Mouse (Mus musculus): ENCODE data around the gene 1700016H13Rik. TPM values are rescaled to one million over a fixed set of nuclear protein-coding genes. Genes with fewer than 3 reads are reported as not detected.
A peak's percentile ranks its signal among the peaks of the same experiment; 100 is the strongest.

Gene 1700016H13Rik
- polyA plus RNA-seq, 1 experiment from 2014 or later, result not detected

DNA sequence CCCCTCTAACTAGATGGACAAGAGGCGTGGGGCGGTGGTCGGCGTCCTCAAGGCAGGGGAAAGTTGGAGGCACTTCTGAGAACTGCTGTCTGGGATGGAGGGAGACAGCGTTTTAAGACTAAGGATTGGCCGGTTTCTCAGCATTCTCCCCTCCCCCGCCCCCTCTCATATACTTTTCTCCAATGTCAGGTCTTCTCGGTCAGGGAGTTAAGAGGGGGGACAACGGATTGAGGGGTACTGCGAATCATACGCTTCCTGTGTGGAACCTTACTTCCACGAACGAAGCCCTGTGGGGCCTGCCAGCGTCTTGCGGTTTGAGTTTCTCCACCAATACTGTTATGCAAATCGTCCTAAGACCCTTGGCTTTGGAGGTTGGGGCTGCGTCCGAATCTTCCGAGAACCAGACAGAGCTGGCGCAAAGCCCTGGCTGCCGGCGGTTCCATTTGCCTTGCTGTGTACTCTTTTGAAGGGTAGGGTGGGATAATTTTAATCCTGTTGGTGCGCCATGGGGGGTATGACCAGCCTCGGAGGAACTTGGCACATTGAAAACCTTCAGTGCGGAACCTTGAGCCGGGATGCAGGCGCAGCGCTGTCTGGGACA, 37.3 kb upstream of the 1700016H13Rik start:
- peak overlapping the region; percentile 75 for H3K9ac ChIP-seq (ENCODE audit: low read depth, low read length)
- WGBS, result 2% methylated on average over 28 of the region's 28 CpGs
- peak; percentile 1; the same call in 1 of the 2 replicates for ATAC-seq

DNA sequence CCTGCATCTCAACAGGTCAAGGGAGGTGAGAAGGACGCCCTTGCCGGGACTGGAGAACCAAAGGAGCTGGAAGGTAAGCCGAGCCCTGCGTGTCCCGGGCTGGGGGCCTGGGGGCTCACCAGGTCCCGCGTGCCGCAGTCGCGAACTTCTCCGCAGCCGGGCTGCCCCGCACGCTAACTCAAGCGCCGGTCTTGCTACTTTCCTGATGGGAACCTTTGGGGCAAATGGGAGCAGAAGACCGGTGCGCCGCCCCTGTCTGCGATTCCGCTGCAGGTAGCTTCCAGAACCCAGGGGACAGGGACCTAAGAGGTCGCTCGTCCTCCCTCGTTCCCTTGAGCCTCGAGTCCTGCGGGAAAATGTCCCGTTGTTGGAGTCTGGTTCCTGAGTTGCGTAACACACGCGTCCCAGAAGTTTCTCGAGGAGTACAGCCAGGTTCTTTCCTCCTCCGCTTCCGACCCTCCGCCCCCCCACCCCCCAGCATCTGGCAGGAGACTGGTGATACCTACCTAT, 36.8 kb upstream of the 1700016H13Rik start:
- Histone ChIP-seq H3K4me1 (ENCODE audit: control insufficient read depth, insufficient read depth, low read length) (0 out of 2 replicates have a peak, but pooled peaks cover 5% of the 10 kb centered on the region), H3K4me2 (ENCODE audit: low read depth, low read length) (peak overlapping the region; percentile 100), H3K9ac (ENCODE audit: low read depth, low read length) (peak overlapping the region; percentile 75), H3K27me3 (replicated peaks; ENCODE audit: control insufficient read depth, insufficient read depth, low read length) (peaks cover 8% of the 10 kb centered on the region), H3K27ac (ENCODE audit: low read length) (no peak overlapping the region), H3K4me3 (ENCODE audit: low read length) (peak overlapping the region; percentile 75), H3K36me3 (ENCODE audit: control insufficient read depth, insufficient read depth, low read length) (no peaks in the 10 kb centered on the region), H3K9me3 (ENCODE audit: control insufficient read depth, low read length) (no peaks in the 10 kb centered on the region)
- WGBS, result under 1% methylated on average over 34 of the region's 34 CpGs
- ATAC-seq, result no peak; the same call in 1 of the 2 replicates

More for the DNA sequence above, 37.3 kb upstream of the 1700016H13Rik start:
- H3K4me1 ChIP-seq (ENCODE audit: control insufficient read depth, insufficient read depth, low read length), result 0 out of 2 replicates have a peak, but pooled peaks cover 5% of the 10 kb centered on the region
- peak overlapping the region; percentile 75 for H3K4me3 ChIP-seq (ENCODE audit: low read length)
- no peaks in the 10 kb centered on the region for H3K36me3 ChIP-seq (ENCODE audit: control insufficient read depth, insufficient read depth, low read length)
- H3K4me2 ChIP-seq (ENCODE audit: low read depth, low read length), result peak overlapping the region; percentile 100
- H3K27me3 ChIP-seq (replicated peaks; ENCODE audit: control insufficient read depth, insufficient read depth, low read length), result peaks cover 8% of the 10 kb centered on the region
- H3K9me3 ChIP-seq (ENCODE audit: control insufficient read depth, low read length), result no peaks in the 10 kb centered on the region
- no peak overlapping the region for H3K27ac ChIP-seq (ENCODE audit: low read length)

DNA sequence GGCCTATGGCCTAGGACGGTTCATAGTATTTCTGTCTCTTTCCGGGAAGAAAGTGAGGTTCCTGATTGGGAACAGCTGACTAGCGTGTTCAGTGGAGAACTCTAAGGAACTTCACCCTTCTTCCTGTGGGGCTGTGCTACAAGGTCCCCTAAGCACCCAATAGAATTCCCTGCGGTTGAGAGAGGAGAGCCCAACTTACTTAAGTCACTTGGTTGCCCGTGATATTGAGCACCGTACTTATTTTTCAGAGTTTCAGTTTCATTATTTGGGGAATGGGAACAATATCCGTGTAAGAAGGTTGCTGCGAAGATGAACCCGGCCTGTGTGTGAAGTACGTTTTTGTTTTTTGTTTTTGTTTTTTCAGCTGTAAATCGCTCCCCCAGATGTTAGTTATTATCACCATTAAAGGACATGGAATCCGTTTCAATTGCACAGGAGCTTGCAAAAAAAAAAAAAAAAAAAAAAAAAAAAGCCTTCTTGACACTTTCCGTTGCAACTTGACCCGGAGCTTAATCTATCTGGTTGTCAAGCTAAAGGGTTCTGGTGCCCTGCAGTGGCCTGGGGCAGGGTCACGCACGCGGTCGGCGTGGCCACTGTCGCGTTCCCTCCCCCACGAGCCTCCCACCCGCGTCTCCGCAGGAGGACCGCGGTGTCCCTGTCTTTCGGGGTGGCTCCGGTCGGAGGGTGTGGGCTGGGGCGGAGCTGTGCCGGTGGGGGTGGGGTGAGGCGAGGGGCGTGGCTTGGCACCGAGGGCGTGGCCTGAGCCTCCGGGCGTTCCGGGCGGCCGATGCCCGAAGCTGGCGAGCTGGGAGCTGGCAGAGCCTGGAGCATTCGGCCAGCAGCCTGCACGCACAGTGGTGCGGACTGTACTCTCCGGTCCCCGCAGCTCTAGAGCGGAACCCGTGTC, 36.1 kb upstream of the 1700016H13Rik start, which contains the start of gene Aff1:
TSS of gene Aff1 (plus strand) at position 751 of the 907 bp plus-strand sequence.
- Histone ChIP-seq H3K4me3 (ENCODE audit: low read length) (peak within 1 kb of the TSS; percentile 75), H3K27me3 (replicated peaks; ENCODE audit: control insufficient read depth, insufficient read depth, low read length) (peaks cover 8% of the 10 kb centered on the region), H3K36me3 (ENCODE audit: control insufficient read depth, insufficient read depth, low read length) (no peaks in the 10 kb centered on the region), H3K9ac (ENCODE audit: low read depth, low read length) (peak within 1 kb of the TSS; percentile 75), H3K4me2 (ENCODE audit: low read depth, low read length) (peak within 1 kb of the TSS; percentile 100), H3K4me1 (ENCODE audit: control insufficient read depth, insufficient read depth, low read length) (0 out of 2 replicates have a peak, but pooled peaks cover 5% of the 10 kb centered on the region), H3K27ac (ENCODE audit: low read length) (no peak within 1 kb of the TSS), H3K9me3 (ENCODE audit: control insufficient read depth, low read length) (no peaks in the 10 kb centered on the region)
- 4% methylated on average over 49 of the region's 50 CpGs for WGBS
- peak; percentile 95 for ATAC-seq

DNA sequence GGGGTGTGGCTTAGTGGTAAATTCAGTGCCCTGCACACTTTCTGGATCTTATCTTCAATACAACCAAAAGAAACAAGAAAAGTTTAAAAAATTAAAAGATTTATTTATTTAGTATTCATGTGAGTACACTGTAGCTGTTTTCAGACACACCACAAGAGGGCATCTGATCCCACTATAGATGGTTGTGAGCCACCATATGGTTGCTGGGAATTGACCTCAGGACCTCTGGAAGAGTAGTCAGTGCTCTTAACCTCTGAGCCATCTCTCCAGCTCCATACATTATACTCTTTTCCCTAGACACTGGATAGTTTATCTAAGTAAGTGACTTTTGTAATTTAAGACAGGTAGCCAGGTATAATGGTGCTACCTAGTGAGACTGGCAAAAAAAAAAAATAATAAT, 35.4 kb upstream of the 1700016H13Rik start:
- Histone ChIP-seq H3K4me2 (ENCODE audit: low read depth, low read length) (0 out of 2 replicates have a peak overlapping the region, but pooled peaks have one; percentile 100), H3K36me3 (ENCODE audit: control insufficient read depth, insufficient read depth, low read length) (no peaks in the 10 kb centered on the region), H3K9ac (ENCODE audit: low read depth, low read length) (no peak overlapping the region), H3K4me1 (ENCODE audit: control insufficient read depth, insufficient read depth, low read length) (0 out of 2 replicates have a peak, but pooled peaks cover 5% of the 10 kb centered on the region), H3K27ac (ENCODE audit: low read length) (no peak overlapping the region), H3K9me3 (ENCODE audit: control insufficient read depth, low read length) (no peaks in the 10 kb centered on the region), H3K27me3 (replicated peaks; ENCODE audit: control insufficient read depth, insufficient read depth, low read length) (peaks cover 8% of the 10 kb centered on the region), H3K4me3 (ENCODE audit: low read length) (no peak overlapping the region)
- no peak for ATAC-seq

- Histone ChIP-seq H3K4me1 (ENCODE audit: control insufficient read depth, insufficient read depth, low read length) (0 out of 2 replicates have a peak, but pooled peaks cover 5% of the 10 kb centered on the region), H3K27ac (ENCODE audit: low read length) (no peak overlapping the region), H3K9ac (ENCODE audit: low read depth, low read length) (no peak overlapping the region), H3K9me3 (ENCODE audit: control insufficient read depth, low read length) (no peaks in the 10 kb centered on the region), H3K4me2 (ENCODE audit: low read depth, low read length) (no peak overlapping the region), H3K36me3 (ENCODE audit: control insufficient read depth, insufficient read depth, low read length) (no peaks in the 10 kb centered on the region), H3K27me3 (replicated peaks; ENCODE audit: control insufficient read depth, insufficient read depth, low read length) (peaks cover 8% of the 10 kb centered on the region), H3K4me3 (ENCODE audit: low read length) (no peak overlapping the region)
- ATAC-seq, result no peak
- WGBS, result 86% methylated on average over 8 of the region's 8 CpGs
These were observed 34.4 kb upstream of the 1700016H13Rik start for GRCm38 (mm10) chr5:103690190-103690589.

GRCm38 (mm10) chr5:103689645-103690044, 33.8 kb upstream of the 1700016H13Rik start:
- Histone ChIP-seq H3K4me3 (ENCODE audit: low read length) (no peak overlapping the region), H3K36me3 (ENCODE audit: control insufficient read depth, insufficient read depth, low read length) (no peaks in the 10 kb centered on the region), H3K27me3 (replicated peaks; ENCODE audit: control insufficient read depth, insufficient read depth, low read length) (peaks cover 8% of the 10 kb centered on the region), H3K9me3 (ENCODE audit: control insufficient read depth, low read length) (no peaks in the 10 kb centered on the region), H3K27ac (ENCODE audit: low read length) (no peak overlapping the region), H3K4me1 (ENCODE audit: control insufficient read depth, insufficient read depth, low read length) (0 out of 2 replicates have a peak, but pooled peaks cover 5% of the 10 kb centered on the region), H3K4me2 (ENCODE audit: low read depth, low read length) (no peak overlapping the region), H3K9ac (ENCODE audit: low read depth, low read length) (no peak overlapping the region)
- WGBS, result 83% methylated on average over 5 of the region's 5 CpGs
- no peak for ATAC-seq

GRCm38 (mm10) chr5:103681824-103682223, 26.0 kb upstream of the 1700016H13Rik start:
- no peak overlapping the region for H3K4me3 ChIP-seq (ENCODE audit: low read length)
- no peaks in the 10 kb centered on the region for H3K36me3 ChIP-seq (ENCODE audit: control insufficient read depth, insufficient read depth, low read length)
- H3K9me3 ChIP-seq (ENCODE audit: control insufficient read depth, low read length), result no peaks in the 10 kb centered on the region
- no peak overlapping the region for H3K4me2 ChIP-seq (ENCODE audit: low read depth, low read length)
- no peaks in the 10 kb centered on the region for H3K27me3 ChIP-seq (replicated peaks; ENCODE audit: control insufficient read depth, insufficient read depth, low read length)
- WGBS, result 53% methylated on average over 3 of the region's 3 CpGs
- ATAC-seq, result no peak
- no peak overlapping the region for H3K27ac ChIP-seq (ENCODE audit: low read length)
- H3K4me1 ChIP-seq (ENCODE audit: control insufficient read depth, insufficient read depth, low read length), result no peaks in the 10 kb centered on the region
- H3K9ac ChIP-seq (ENCODE audit: low read depth, low read length), result no peak overlapping the region

GRCm38 (mm10) chr5:103680381-103680780, 24.6 kb upstream of the 1700016H13Rik start:
- Histone ChIP-seq H3K36me3 (ENCODE audit: control insufficient read depth, insufficient read depth, low read length) (no peaks in the 10 kb centered on the region), H3K9me3 (ENCODE audit: control insufficient read depth, low read length) (no peaks in the 10 kb centered on the region), H3K4me3 (ENCODE audit: low read length) (no peak overlapping the region), H3K4me1 (ENCODE audit: control insufficient read depth, insufficient read depth, low read length) (no peaks in the 10 kb centered on the region), H3K4me2 (ENCODE audit: low read depth, low read length) (no peak overlapping the region), H3K9ac (ENCODE audit: low read depth, low read length) (no peak overlapping the region), H3K27ac (ENCODE audit: low read length) (no peak overlapping the region), H3K27me3 (replicated peaks; ENCODE audit: control insufficient read depth, insufficient read depth, low read length) (no peaks in the 10 kb centered on the region)
- 46% methylated on average over 4 of the region's 4 CpGs for WGBS
- ATAC-seq, result no peak

DNA sequence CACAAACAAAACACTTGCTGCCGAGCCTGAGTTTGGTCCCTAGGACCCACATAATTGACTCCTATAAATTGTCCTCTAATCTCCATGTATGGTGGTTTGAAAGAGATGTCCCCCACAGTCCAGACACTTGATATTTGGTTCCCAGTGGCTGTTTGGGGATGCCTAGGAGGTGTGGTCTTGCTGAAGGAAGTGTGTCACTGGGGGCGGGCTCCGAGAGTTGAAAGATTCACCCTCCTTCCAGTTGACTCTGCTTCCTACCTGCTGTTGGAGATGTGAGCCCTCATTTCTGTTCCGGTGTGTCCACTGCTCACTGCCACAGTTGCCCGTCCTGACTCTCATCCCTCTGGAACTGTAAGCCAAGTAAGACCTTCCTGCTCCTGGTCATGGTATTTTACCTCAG, 23.2 kb upstream of the 1700016H13Rik start:
- H3K4me2 ChIP-seq (ENCODE audit: low read depth, low read length), result no peak overlapping the region
- H3K27me3 ChIP-seq (replicated peaks; ENCODE audit: control insufficient read depth, insufficient read depth, low read length), result no peaks in the 10 kb centered on the region
- H3K36me3 ChIP-seq (ENCODE audit: control insufficient read depth, insufficient read depth, low read length), result no peaks in the 10 kb centered on the region
- no peak overlapping the region for H3K9ac ChIP-seq (ENCODE audit: low read depth, low read length)
- H3K4me3 ChIP-seq (ENCODE audit: low read length), result no peak overlapping the region
- ATAC-seq, result no peak
- WGBS, result 96% methylated on average over 5 of the region's 5 CpGs
- H3K27ac ChIP-seq (ENCODE audit: low read length), result no peak overlapping the region
- H3K4me1 ChIP-seq (ENCODE audit: control insufficient read depth, insufficient read depth, low read length), result no peaks in the 10 kb centered on the region
- no peaks in the 10 kb centered on the region for H3K9me3 ChIP-seq (ENCODE audit: control insufficient read depth, low read length)

Measured in intestine, embryonic 16.5 days (tissue).